Mouse (Mus musculus): ENCODE results near the gene Efcab6.

- TF ChIP-seq POLR2A (IDR thresholded peaks at IDR 0.05; ENCODE audit: low read depth, low read length), result no peak
- TF ChIP-seq CTCF (IDR thresholded peaks at IDR 0.05; ENCODE audit: borderline replicate concordance, insufficient read depth, low read length), result no peak
These were observed 12.0 kb upstream of the Efcab6 start for GRCm38 (mm10) chr15:84077151-84077550.

All from embryonic fibroblast, embryonic 13.5 days (primary cell).